Mouse (Mus musculus): ENCODE measurements around the gene Rora. TPM values are rescaled to one million over a fixed set of nuclear protein-coding genes. Genes with fewer than 3 reads are reported as not detected.

Gene Rora
- polyA plus RNA-seq, 1 experiment from 2014 or later, result 6.0 TPM

DNA sequence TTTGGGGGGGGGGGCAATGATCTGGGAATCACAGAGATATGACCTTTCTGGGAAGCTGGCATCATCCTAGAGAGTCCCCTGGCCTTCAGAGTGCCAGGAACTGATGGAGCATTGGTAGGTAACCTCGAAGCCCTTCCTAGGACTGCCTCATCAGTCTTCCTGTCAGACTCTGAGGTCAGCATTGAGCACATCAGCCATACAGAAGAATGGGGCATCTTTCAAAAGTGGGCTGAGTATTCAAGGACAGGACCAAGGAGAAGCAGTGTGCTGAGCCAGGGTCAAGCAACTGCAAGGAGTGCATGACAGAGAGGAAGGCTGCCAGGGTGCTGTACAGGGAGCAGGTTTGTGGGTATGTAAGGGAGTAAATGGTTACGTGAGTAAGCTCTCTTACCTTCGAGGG lies 523.4 kb downstream of the Rora start:
- H3K9me3 ChIP-seq (ENCODE audit: control insufficient read depth, low read length), result no peaks in the 10 kb centered on the region
- H3K4me2 ChIP-seq (ENCODE audit: low read depth, low read length, severe bottlenecking), result no peak overlapping the region
- no peak overlapping the region for H3K4me3 ChIP-seq (ENCODE audit: low read depth, low read length)
- 90% methylated on average over 3 of the region's 3 CpGs for WGBS
- no peak overlapping the region for H3K27ac ChIP-seq (ENCODE audit: low read depth, low read length)
- DNase-seq (ENCODE audit: low spot score) (no peak), ATAC-seq (replicated peaks; ENCODE audit: low FRiP score) (no peak)
- no peaks in the 10 kb centered on the region for H3K4me1 ChIP-seq (replicated peaks; ENCODE audit: control insufficient read depth, insufficient read depth, low read length)
- H3K27me3 ChIP-seq (ENCODE audit: control insufficient read depth, insufficient read depth, low read length), result no peaks in the 10 kb centered on the region
- H3K36me3 ChIP-seq (ENCODE audit: control insufficient read depth, insufficient read depth, low read length), result no peaks in the 10 kb centered on the region
- no peak overlapping the region for H3K9ac ChIP-seq (ENCODE audit: low read length)

DNA sequence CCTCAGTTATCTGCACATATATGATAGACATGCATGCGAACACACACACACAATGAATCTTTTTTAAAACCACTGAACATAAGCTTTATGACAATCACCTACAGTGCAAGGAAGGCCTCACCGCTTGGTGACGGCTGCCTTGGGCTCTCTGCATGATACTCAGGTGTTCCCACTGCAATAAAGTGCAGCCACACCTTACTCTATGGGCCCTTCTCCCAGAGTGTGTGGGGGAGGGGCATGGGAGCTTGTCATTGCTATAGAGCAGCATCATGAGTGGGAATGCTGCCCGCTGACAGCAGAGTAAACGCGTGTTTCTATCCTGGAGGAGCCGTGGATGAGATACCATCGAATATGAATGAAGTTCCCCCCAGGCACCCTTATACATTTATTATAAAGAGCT lies 525.6 kb downstream of the Rora start:
- no peak overlapping the region for H3K4me3 ChIP-seq (ENCODE audit: low read depth, low read length)
- H3K27ac ChIP-seq (ENCODE audit: low read depth, low read length), result no peak overlapping the region
- no peaks in the 10 kb centered on the region for H3K4me1 ChIP-seq (replicated peaks; ENCODE audit: control insufficient read depth, insufficient read depth, low read length)
- H3K36me3 ChIP-seq (ENCODE audit: control insufficient read depth, insufficient read depth, low read length), result no peaks in the 10 kb centered on the region
- no peaks in the 10 kb centered on the region for H3K9me3 ChIP-seq (ENCODE audit: control insufficient read depth, low read length)
- H3K9ac ChIP-seq (ENCODE audit: low read length), result no peak overlapping the region
- WGBS, result 96% methylated on average over 8 of the region's 8 CpGs
- no peak for ATAC-seq (replicated peaks; ENCODE audit: low FRiP score)
- no peak overlapping the region for H3K4me2 ChIP-seq (ENCODE audit: low read depth, low read length, severe bottlenecking)
- no peaks in the 10 kb centered on the region for H3K27me3 ChIP-seq (ENCODE audit: control insufficient read depth, insufficient read depth, low read length)
- DNase-seq (ENCODE audit: low spot score), result no peak

GRCm38 (mm10) chr9:69180961-69181360 lies 527.4 kb downstream of the Rora start:
- Histone ChIP-seq H3K4me3 (ENCODE audit: low read depth, low read length) (no peak overlapping the region), H3K27me3 (ENCODE audit: control insufficient read depth, insufficient read depth, low read length) (no peaks in the 10 kb centered on the region), H3K9ac (ENCODE audit: low read length) (no peak overlapping the region), H3K27ac (ENCODE audit: low read depth, low read length) (no peak overlapping the region), H3K36me3 (ENCODE audit: control insufficient read depth, insufficient read depth, low read length) (no peaks in the 10 kb centered on the region), H3K4me2 (ENCODE audit: low read depth, low read length, severe bottlenecking) (no peak overlapping the region), H3K9me3 (ENCODE audit: control insufficient read depth, low read length) (no peaks in the 10 kb centered on the region), H3K4me1 (replicated peaks; ENCODE audit: control insufficient read depth, insufficient read depth, low read length) (no peaks in the 10 kb centered on the region)
- no peak for ATAC-seq (replicated peaks; ENCODE audit: low FRiP score)
- no peak for DNase-seq (ENCODE audit: low spot score)
- 60% methylated on average over 3 of the region's 3 CpGs for WGBS

GRCm38 (mm10) chr9:69181411-69181810 lies 527.8 kb downstream of the Rora start:
- H3K36me3 ChIP-seq (ENCODE audit: control insufficient read depth, insufficient read depth, low read length), result no peaks in the 10 kb centered on the region
- no peak overlapping the region for H3K9ac ChIP-seq (ENCODE audit: low read length)
- no peak overlapping the region for H3K4me2 ChIP-seq (ENCODE audit: low read depth, low read length, severe bottlenecking)
- no peak overlapping the region for H3K4me3 ChIP-seq (ENCODE audit: low read depth, low read length)
- ATAC-seq (replicated peaks; ENCODE audit: low FRiP score) (no peak), DNase-seq (ENCODE audit: low spot score) (no peak)
- H3K27ac ChIP-seq (ENCODE audit: low read depth, low read length), result no peak overlapping the region
- H3K27me3 ChIP-seq (ENCODE audit: control insufficient read depth, insufficient read depth, low read length), result no peaks in the 10 kb centered on the region
- H3K4me1 ChIP-seq (replicated peaks; ENCODE audit: control insufficient read depth, insufficient read depth, low read length), result no peaks in the 10 kb centered on the region
- H3K9me3 ChIP-seq (ENCODE audit: control insufficient read depth, low read length), result no peaks in the 10 kb centered on the region

DNA sequence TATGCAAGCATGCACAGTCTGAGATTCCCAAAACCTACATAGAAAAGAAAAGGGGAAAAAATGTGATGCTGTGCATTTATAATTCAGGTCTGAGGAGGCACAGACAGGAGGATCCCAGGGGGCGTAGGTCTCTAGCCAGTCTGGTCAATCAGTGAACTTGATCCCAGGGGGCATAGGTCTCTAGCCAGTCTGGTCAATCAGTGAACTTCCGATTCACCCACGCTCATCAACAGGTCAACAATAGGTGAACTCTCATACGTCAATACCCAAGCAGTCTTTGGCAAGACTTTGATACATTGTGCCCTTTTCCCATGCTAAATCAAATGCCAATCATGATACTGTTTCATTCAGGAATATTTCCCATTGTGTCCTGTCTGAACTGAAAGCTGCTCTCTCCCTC lies 530.3 kb downstream of the Rora start:
- Histone ChIP-seq H3K9me3 (ENCODE audit: control insufficient read depth, low read length) (no peaks in the 10 kb centered on the region), H3K27me3 (ENCODE audit: control insufficient read depth, insufficient read depth, low read length) (no peaks in the 10 kb centered on the region), H3K4me2 (ENCODE audit: low read depth, low read length, severe bottlenecking) (no peak overlapping the region), H3K36me3 (ENCODE audit: control insufficient read depth, insufficient read depth, low read length) (no peaks in the 10 kb centered on the region), H3K27ac (ENCODE audit: low read depth, low read length) (no peak overlapping the region), H3K9ac (ENCODE audit: low read length) (no peak overlapping the region), H3K4me1 (replicated peaks; ENCODE audit: control insufficient read depth, insufficient read depth, low read length) (no peaks in the 10 kb centered on the region), H3K4me3 (ENCODE audit: low read depth, low read length) (no peak overlapping the region)
- no peak for DNase-seq (ENCODE audit: low spot score)
- 72% methylated on average over 4 of the region's 4 CpGs for WGBS
- no peak for ATAC-seq (replicated peaks; ENCODE audit: low FRiP score)

DNA sequence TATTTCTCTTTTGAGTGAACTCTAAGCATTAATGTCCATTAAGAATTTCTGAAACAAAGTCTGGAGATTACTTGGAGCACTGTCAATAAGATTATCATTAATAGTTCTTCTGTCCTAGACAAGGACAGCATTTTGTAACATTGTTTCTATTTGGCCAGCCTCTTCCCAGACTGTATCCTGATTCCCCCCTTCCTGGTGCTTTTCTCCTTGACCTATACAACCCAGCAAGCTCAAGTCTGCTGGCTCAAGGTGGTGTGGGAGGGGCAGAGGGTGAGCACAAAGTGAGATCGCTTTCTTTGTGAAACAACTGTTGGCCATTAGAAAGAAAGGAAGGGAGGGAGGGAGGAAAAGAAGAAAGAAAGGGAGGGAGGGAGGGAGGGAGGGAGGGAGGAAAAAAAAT lies 537.1 kb downstream of the Rora start:
- no peak for DNase-seq (ENCODE audit: low spot score)
- Histone ChIP-seq H3K27me3 (ENCODE audit: control insufficient read depth, insufficient read depth, low read length) (no peaks in the 10 kb centered on the region), H3K9me3 (ENCODE audit: control insufficient read depth, low read length) (no peaks in the 10 kb centered on the region), H3K4me3 (ENCODE audit: low read depth, low read length) (no peak overlapping the region), H3K27ac (ENCODE audit: low read depth, low read length) (no peak overlapping the region), H3K4me2 (ENCODE audit: low read depth, low read length, severe bottlenecking) (no peak overlapping the region), H3K9ac (ENCODE audit: low read length) (no peak overlapping the region), H3K4me1 (replicated peaks; ENCODE audit: control insufficient read depth, insufficient read depth, low read length) (no peaks in the 10 kb centered on the region), H3K36me3 (ENCODE audit: control insufficient read depth, insufficient read depth, low read length) (no peaks in the 10 kb centered on the region)
- no peak for ATAC-seq (replicated peaks; ENCODE audit: low FRiP score)
- WGBS, result 67% methylated on average over 1 of the region's 1 CpGs

GRCm38 (mm10) chr9:69192446-69192845 lies 538.9 kb downstream of the Rora start:
- no peak overlapping the region for H3K27ac ChIP-seq (ENCODE audit: low read depth, low read length)
- no peaks in the 10 kb centered on the region for H3K36me3 ChIP-seq (ENCODE audit: control insufficient read depth, insufficient read depth, low read length)
- H3K9me3 ChIP-seq (ENCODE audit: control insufficient read depth, low read length), result no peaks in the 10 kb centered on the region
- 90% methylated on average over 8 of the region's 8 CpGs for WGBS
- H3K27me3 ChIP-seq (ENCODE audit: control insufficient read depth, insufficient read depth, low read length), result no peaks in the 10 kb centered on the region
- H3K9ac ChIP-seq (ENCODE audit: low read length), result no peak overlapping the region
- no peaks in the 10 kb centered on the region for H3K4me1 ChIP-seq (replicated peaks; ENCODE audit: control insufficient read depth, insufficient read depth, low read length)
- no peak overlapping the region for H3K4me2 ChIP-seq (ENCODE audit: low read depth, low read length, severe bottlenecking)
- ATAC-seq (replicated peaks; ENCODE audit: low FRiP score), result no peak
- no peak overlapping the region for H3K4me3 ChIP-seq (ENCODE audit: low read depth, low read length)
- no peak for DNase-seq (ENCODE audit: low spot score)

GRCm38 (mm10) chr9:69194638-69195605 lies 541.3 kb downstream of the Rora start:
- Histone ChIP-seq H3K4me3 (ENCODE audit: low read depth, low read length) (no peak overlapping the region), H3K36me3 (ENCODE audit: control insufficient read depth, insufficient read depth, low read length) (no peaks in the 10 kb centered on the region), H3K4me1 (replicated peaks; ENCODE audit: control insufficient read depth, insufficient read depth, low read length) (no peaks in the 10 kb centered on the region), H3K9me3 (ENCODE audit: control insufficient read depth, low read length) (no peaks in the 10 kb centered on the region), H3K9ac (ENCODE audit: low read length) (no peak overlapping the region), H3K27me3 (ENCODE audit: control insufficient read depth, insufficient read depth, low read length) (no peaks in the 10 kb centered on the region), H3K27ac (ENCODE audit: low read depth, low read length) (no peak overlapping the region), H3K4me2 (ENCODE audit: low read depth, low read length, severe bottlenecking) (no peak overlapping the region)
- WGBS, result 93% methylated on average over 13 of the region's 13 CpGs
- DNase-seq (ENCODE audit: low spot score), result no peak
- ATAC-seq (replicated peaks; ENCODE audit: low FRiP score), result no peak

- H3K4me2 ChIP-seq (ENCODE audit: low read depth, low read length, severe bottlenecking), result no peak overlapping the region
- H3K27me3 ChIP-seq (ENCODE audit: control insufficient read depth, insufficient read depth, low read length), result no peaks in the 10 kb centered on the region
- no peaks in the 10 kb centered on the region for H3K36me3 ChIP-seq (ENCODE audit: control insufficient read depth, insufficient read depth, low read length)
- no peaks in the 10 kb centered on the region for H3K4me1 ChIP-seq (replicated peaks; ENCODE audit: control insufficient read depth, insufficient read depth, low read length)
- no peak for ATAC-seq (replicated peaks; ENCODE audit: low FRiP score)
- no peak overlapping the region for H3K9ac ChIP-seq (ENCODE audit: low read length)
- H3K27ac ChIP-seq (ENCODE audit: low read depth, low read length), result no peak overlapping the region
- DNase-seq (ENCODE audit: low spot score), result no peak
- no peaks in the 10 kb centered on the region for H3K9me3 ChIP-seq (ENCODE audit: control insufficient read depth, low read length)
- WGBS, result 79% methylated on average over 5 of the region's 5 CpGs
- H3K4me3 ChIP-seq (ENCODE audit: low read depth, low read length), result no peak overlapping the region
Observed at GRCm38 (mm10) chr9:69213796-69214195, 560.2 kb downstream of the Rora start.

All from forebrain, embryonic 11.5 days (tissue).